Mouse (Mus musculus) cerebellum, adult 9-10 months (tissue): ENCODE results near the gene Msln.

Source experiments
- DNase-seq: peaks from one replicate; pipeline ENCODE4 v3.0.0; 2022

Msln gene

DNA sequence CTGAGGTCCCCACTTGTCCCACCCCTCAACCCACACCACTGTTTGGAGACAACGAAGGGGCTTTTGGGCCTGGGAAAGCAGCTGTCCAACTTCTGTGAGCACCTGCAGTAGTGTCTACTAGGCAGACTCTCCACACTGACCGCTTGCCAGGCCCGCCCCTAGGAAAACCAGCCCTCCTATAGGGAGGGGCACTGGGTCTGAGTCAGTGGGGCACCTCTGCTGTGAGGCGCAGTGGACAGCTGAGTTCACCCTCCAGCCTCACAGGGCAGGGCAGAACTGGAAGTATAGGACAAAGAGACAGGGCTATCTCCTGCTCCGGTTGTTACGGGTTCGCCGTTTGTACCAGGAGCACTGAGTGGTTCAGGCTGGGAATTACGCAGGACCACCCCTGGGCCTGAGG is at the start of gene Msln:
TSS of gene Msln (minus strand) at position 138 of the 400 bp plus-strand sequence.
- no peak for DNase-seq

DNA sequence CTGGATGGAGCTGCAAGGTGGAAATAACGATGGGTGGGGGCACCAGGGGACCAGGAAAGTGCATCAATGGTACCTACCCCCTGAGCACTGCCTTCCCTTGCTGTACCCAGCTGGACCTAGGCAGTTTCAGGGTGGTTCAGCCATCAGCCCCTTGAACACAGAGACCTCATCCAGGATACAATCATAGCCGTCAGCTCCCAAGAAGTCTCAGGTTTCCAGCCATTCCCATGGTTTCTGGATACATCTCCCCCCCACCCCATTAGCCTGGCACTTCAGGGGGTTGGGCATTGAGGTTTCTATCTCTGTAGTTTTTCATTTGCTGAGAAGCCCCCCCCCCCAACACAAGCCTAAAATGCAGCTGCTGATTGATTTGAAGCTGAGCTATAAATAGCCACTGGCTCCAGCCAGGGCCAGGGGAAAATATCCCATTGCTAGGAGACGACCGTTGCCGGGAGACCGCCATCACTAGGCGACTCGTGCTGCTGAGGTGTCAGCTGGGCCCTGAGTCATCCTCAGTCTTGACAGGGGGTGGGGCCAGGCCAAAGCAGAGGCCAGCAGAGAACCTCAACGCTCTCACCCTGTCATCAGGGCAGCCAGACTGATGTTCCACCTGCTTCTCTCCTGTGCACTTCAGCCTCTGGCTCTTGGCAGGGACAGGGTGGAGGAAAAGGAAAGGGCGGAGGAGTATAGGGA is 48.8 kb upstream of the Msln start:
- DNase-seq, result no peak

DNA sequence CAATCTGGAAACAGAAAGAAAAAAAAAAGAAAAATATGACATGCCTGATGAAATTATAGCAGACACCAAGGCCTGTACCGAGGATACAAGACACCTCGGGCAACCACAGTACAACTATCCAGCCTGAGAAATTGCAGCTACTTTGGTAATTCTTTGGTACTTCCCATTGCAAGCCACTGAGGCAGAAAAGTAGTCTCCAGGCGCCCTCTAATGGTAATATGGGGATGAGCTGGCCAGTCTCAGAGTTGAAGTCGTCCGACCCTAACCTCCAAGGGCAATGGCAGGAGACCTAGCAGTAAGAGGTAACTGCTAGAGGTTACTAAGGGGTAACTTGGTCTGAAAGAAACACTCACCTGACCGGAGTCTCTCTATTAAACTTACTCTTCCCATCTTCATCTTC is 46.9 kb upstream of the Msln start:
- peak; percentile 86 for DNase-seq

DNA sequence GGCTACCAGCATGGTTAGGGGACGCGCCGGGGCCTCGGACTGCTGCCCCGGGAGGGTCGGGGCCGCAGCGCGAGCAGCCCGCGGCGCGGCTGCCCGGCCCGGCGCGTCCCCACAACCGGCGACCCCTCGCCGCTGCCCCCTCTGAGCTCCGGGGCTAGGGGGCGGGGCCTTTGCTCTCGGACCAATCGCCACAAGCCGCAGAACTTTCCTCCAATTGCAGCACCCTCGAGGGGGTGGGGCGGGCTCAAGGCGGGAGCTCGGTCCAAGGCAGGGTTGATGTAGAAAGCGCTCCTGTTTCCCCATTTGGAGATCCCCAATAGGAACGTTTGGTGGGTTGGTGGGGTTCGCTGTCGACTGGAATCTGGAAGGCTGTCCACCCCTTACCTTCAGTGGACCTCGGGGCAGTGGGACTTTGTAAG is 42.8 kb upstream of the Msln start, which contains the start of gene Metrn:
TSS of gene Metrn (minus strand) at position 186 of the 419 bp plus-strand sequence.
- DNase-seq, result no peak

DNA sequence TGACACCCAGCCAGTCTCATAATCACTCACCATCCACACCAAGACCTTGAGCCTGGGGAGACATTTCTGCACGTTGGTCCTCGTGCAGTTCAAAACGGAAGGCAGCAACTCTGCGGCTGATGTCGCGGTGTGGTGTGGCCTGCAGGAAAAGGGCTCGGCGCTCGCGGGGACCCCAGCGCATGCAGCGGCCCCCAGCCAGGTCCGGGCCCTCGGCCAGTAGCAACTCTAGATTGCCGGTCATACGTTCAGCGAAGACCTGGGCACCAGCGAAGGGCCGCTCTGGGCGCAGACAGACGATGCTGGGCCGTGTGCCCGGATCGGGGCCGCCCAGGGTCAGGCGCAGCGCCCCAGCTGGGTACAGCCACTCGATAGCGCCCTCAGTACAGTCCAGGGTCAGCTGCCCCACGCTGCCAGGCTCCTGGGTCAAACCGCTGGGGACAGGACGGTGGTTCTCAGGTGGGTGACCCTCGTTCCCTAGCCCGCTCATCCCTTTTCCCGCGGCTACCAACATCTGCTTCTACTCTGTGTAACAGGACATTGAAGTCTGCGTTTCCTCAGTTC is 42.1 kb upstream of the Msln start:
- DNase-seq, result no peak

DNA sequence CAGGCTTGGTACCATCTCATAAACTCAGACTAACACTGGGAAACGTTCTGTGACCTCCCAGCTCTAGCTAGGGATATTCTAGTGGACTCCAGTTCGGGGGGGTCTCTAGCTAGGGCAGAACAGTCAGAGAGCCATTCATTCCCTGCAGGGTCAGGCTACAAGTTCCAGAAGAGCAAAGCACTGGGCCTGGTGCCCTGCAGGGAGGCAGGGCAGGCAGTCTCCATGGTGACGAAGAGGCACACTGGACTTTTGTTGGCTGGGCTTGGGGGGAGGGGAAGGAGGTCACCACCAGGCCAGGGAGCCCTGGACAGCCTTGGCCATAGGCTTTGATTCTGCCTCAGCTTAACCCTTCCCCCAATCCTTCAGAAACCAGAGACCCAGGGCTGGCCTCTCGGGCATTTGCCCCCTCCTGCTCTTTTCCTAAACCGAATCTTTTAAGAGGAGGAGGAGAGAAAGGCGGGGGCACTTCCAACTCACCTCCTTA is 41.5 kb upstream of the Msln start, which contains the start of gene AC134908.4:
TSS of gene AC134908.4 (minus strand) at position 51 of the 484 bp plus-strand sequence.
- DNase-seq, result no peak

DNA sequence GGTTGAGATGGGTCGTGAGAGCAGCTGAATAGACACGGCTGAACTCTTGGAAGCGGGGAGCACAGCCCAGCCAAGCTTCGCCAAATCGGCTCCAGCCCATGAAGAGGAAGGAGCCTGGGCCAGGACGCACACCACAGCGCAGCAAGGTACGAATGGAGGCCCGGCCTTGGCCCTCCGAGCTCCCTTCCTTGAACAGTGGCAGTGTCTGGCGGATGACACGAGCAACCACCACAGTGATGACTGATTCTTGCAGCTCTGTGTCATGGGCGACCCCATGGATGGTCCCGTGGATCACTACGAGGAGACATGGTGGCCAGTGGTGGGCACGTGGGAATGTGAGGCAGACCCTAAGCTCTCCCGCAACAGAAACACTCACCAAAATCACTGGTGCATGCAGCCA is 40.8 kb upstream of the Msln start:
- no peak for DNase-seq

DNA sequence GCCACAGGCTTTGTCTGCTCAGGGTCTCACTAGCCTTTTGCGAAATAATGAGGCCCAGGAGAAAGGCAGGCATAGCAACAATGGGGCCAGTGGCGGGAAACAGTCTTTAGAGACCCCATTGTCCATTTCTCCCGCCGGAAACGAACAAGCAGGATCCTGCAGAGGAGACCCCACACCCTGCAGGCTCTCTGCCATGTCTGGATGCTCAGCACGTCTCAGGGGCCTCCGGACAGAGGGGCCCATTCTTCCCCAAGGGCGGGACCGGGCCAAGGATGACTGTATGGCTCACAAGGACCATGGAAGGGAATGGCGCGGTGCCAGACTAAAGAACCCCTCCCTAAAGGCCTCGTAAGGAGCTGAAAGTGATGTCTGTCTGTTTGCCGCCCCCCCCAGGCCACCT is 40.0 kb upstream of the Msln start:
- no peak for DNase-seq

DNA sequence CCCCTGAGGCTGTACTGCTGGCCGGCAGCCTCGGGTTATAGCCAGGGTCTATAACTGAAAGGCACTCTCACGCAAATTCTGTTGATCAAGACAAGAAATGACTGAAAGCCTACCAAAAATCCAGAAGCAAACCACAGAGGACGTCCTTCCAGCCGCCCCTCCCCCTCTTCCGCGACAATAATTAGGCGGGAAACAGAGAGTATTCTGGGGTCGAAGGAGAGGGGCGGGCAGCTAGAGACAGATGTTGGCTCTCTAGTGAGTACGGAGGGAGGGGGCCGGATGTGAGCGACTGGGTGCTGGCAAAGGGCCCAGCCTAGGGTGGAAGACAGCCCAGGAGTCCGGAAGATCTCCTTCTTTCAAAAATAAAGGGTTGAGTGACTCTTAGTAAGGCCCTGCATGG is 38.4 kb upstream of the Msln start, which contains the start of gene Fam173a:
TSS of gene Fam173a (minus strand) at position 287 of the 400 bp plus-strand sequence.
- DNase-seq, result no peak

DNA sequence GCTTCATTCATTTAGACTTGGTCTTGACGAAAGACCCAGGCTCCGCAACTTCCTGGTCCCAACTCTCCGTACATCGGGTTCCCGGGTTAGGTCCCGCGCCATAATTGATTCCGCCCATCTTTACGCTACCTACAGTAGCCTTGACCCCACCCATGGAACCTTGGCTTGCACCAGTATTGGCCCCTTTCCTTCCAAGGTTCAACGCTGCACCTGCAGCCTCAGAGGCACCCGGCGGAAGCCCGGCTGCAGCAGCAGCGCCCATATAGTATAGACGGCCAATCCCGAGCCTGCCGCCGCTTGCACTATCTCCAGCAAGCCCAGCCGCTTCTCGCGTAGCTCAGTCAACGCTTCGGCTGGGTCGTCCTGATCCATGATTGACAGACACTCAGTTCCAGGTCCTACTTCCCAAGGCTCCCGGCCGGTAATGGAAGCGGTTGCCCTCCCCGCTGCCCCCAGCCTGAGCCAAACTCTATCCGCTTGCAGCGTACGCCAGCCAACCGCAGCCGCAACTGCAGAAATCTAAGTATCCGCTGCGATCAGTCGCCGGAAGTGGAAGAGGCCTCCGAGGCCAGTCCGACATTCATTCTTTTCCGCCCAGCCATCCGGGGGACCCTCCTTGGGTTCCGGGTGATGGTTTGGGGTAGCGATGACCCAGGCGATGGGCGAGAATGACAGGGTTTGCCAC is 37.8 kb upstream of the Msln start:
- peak; percentile 86 for DNase-seq

DNA sequence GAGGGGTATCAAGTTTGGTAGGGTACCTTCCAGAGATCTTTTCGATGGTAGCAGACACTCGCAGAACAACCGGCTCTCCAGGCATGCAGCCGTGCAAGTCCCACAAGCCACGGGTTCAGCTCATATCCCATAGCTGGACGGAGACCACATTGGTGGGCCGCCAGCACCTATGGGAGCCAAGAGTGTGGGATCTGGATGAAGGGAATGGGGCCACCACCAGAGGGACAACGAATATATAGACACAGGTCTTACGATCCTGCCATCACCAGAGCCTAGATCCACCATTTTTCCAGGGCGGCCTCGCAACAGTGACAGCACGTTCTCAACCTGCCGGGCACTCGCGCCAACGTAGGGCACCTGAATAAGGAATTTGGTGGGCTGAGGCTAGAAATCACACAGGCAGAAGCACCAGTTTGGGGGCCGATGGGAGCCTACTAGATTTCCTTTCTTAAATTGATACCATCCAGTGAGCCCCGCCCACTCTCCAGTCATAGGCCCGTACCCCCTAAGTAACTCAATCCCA is 37.2 kb upstream of the Msln start:
- no peak for DNase-seq

DNA sequence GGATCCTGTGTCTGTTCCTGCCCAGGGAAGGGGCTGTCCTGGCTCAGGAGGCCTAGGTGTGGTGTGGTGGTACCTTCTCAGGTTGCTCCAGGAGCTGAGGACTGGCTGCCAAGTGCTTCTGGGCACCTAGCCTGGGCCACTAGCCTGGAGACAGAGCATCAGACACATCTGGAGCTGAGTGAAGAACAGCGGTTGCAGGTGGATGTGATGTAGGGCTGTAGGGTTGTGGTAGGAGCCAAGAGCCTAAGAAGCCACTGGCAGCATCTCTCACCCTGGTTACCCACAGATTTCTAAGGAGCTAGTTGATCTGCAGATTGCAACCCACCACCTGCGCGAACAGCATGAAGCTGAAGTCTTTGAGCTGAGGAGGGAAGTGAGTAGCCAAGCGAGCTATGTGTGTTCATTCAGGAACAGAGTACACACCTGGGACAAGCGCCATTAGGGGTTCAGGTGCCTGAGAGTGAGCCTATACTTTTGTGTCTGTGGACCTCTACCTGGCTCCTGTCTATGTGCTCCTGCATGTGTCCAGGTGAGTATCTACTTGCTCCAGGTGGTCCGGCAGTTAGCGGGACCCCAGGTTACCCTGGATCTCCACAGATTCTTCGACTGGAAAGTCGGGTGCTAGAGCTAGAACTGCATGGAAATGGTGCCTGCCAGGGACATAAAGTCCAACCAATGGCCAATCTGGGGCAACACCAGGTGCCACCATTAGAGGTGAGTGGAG is 32.8 kb upstream of the Msln start:
- no peak for DNase-seq

DNA sequence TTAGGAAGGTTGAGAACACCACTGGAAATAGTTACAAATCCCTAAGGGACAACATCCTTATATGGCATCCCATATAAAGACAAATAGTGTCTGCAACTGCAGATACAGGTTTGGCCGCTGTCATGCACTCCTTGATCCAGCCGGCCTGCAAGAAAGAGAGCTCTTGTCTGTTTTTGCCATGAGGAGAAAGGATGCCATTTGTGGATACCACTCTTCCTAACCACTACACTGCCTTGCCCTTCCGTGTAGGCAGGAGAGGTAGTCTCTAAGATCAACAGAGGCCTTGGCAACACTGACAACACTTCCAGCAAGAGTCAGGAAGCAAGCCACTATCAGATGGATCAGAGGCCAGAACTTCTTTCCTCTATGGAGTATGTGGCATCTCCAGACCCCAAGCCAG is 32.1 kb upstream of the Msln start, which contains the start of gene Ccdc78:
TSS of gene Ccdc78 (plus strand) at position 301 of the 400 bp plus-strand sequence.
- no peak for DNase-seq

DNA sequence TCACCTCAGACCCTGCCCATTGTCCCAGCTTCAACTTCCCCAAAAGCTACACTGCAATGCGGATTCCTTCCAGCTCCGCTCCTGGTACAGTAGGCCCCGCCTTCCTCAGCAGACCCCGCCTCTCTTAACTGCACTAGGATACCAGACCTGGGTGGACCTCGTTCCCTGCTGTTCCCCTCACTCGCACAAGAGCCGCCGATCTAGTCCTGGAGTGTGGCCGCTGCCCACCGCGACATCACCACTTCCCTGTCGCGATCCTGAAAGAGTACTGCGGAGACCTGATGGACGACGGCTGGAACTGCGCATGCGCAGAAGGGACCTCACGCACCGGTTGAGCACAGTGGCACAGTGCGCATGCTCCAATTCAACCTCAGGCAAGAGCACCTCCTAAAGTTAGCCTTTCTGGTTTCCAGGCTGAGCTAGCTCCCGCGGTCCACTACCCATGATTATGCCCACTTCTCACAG is 31.1 kb upstream of the Msln start, which contains the start of gene Haghl:
TSS of gene Haghl (minus strand) at position 393 of the 465 bp plus-strand sequence.
- peak; percentile 98 for DNase-seq

DNA sequence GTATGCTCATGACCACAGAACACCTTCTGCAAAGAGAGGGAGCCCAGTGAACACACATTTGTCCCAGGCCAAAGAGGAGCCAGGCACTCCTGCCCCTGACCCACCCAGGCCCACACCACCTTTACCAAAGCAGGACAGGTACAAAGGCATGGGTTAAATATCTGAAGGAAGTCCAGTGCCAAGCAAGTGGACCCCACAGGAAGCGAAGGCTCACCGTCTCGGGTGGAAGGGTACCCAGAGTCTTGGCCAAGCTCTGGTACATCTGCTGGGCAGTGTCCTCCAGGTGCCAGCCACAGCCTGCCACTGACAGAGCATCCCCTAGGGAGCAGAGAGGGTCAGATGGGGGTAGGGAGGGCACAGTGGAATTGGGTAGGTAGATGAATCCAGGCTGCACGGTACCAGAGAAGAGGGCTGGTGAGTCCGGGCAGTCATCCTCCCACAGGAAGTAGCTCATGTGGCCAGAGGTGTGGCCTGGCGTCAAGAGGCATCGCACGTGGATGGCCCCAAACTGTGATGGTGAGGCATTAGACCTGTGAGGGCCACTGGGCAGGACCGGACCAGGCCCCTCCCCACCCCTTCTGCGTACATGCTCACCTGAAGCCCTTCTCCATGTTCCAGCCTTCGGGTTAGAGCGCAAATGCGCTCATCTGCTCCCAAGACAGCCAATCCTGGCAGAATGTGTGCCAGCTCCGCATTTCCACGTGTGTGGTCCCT is 29.8 kb upstream of the Msln start:
- DNase-seq, result peak; percentile 46

DNA sequence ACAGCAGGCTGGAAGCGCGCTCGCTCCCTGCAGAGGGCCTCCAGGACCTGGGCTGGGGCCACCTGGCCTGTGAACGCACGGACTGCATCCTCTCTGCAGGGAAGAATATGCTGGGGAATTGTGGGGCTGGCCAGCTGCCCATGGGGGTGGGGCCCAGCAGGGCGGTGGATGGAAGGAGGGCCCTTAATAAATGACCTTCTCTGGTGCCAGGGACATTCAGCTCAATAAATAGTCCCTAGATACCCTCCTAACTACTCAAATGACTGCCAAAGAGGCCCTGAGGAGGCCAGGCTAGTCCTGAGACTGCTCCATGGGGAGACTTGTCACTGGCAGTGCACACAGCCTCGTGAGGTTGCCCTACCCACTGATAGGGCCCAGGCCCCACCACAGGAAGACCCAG is 28.9 kb upstream of the Msln start:
- DNase-seq, result peak; percentile 71

DNA sequence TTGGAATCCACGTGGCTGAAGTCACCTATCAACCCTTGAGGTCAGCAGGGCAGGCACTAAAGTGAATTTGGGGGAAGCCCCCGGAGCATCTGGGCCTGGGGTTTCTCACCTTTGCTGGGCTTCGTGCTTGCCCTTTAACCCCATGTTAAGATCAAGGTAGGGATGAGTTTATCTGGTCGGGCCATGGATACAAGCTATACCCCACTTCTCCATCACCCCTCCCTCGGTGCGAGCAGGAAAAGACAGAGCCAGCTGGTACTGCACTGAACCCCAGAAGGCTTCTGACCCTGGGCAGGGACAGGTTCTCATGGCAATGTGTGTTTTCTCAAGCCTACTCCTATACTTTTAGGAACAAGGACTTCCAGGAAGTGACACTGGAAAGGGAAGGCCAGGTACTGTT is 27.2 kb upstream of the Msln start:
- DNase-seq, result no peak

DNA sequence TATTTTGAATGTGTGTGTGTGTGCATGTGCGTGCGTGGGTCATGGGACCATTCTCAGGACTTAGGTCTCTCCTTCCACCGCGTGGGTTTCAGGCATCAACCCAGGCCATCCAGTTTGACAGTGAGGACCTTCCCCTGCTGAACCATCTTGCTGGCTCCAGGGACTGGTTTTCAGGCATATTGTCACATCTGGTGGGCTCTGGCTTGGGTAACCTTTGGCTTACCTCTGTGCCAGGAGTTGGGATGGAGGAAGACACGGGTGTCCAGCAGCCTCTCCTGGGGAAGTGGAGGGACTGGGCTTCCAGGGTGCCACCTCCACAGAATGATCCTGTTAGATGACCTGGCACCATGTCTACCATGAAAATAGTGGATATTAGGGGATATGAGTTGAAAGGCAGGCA is 23.8 kb upstream of the Msln start:
- DNase-seq, result no peak

DNA sequence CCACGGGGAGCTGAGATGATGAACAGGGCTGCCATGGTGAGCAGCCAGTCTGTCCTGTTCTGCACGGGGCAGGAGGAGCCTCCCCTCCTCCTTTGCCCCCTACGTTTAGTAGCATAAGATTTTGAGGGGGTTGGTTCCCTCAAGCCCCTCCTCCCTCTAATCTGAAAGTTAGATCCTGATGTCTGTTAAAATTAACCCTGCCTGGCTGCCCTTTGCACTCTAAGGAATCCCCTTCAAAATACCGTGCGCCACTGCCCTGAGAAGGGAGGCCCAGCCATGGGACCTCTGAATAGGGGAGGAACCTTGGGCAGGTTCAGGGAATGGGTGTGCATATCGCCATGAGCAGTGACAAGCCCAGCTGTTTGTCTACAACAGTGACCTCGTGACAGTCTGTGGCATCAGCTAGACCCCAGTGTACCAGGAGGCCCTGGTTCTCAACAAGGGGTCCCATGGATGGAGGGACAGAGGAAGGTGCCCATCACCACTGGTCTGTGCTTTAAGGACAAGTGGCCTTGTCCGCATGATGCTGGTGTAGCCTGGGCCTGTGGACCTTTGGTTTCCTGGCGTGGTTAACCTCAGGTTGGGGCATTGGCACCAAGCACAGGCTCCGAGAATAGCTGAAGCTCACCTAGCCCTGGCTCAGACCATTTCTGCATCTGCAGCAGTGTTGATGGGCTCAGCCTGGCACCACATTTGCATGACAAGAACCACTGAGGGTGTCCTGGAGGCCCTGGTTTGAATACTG is 21.3 kb upstream of the Msln start:
- peak; percentile 24 for DNase-seq

DNA sequence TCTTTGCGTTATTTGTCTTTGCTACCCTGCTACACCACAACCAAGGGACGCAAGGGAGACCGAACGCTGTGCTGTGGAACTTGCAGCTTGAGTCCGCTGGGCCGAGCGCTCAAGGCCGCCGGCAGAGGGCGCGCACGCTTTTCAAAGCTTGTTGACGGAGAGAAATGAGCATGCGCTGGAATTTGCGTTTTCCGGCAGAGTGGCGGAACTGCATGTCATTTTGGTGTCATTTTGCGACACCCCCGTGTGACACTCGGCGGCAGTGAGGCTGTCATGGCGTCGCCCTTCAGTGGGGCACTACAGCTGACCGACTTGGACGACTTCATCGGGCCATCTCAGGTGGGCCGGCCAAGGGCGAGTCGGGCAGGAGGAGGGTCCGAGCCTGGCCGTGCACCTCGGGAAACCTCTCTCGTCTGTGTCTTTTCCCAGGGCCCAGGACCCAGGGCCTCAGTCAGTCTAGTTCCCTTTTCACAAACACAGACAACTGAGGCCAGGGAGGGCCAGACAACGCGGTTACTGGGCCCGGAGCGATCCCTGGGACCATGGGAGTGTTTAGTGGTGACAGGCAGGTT is 19.5 kb upstream of the Msln start, which contains the start of gene Narfl:
TSS of gene Narfl (plus strand) at position 228 of the 572 bp plus-strand sequence.
- peak; percentile 98 for DNase-seq

DNA sequence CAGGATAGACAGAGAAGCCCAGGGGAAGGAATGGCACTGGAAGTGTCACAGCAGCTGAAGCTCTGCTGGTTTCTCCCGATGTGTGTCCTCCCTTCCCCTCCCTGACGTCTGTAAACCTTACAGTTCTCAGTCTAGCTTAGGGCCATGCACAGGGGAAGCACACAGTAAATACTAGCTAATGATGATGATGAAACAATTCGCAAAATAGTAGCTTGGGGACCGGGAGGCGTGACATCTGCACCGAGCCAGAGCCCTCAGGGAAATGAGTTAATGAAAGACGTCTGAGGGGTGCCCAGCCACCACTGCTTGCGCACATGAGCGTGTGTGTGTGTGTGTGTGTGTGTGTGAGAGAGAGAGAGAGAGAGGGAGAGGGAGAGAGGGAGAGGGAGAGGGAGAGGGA is 15.2 kb upstream of the Msln start:
- no peak for DNase-seq
